Mouse (Mus musculus): ENCODE data around the gene Tmprss13.
A peak's percentile ranks its signal among the peaks of the same experiment; 100 is the strongest.

Gene Tmprss13

GRCm38 (mm10) chr9:45318855-45319254 lies at the start of gene Tmprss13:
Gene Tmprss13, plus strand, starts transcription at chr9:45319100.
- no peak for DNase-seq (ENCODE audit: low spot score)

DNA sequence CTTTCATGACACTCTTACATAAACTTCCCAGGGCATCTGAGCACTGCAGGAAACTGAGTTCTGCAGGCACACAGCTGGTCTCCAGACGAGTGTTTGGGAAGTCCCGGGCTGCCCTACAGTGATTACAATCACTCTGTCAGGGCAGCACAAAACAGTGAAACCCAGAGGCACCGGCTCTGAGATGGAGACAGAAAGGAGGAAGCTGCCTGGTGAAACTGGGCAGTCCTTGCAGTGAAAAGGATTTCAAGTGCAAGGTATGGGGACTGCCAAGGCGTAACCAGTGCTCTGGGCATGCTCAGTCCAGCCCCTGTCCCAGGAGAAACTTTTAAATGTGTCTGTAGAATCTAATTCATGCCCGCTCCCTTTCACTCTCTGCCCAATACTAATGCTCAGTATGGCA lies 46.7 kb upstream of the Tmprss13 start:
- no peak for DNase-seq (ENCODE audit: low spot score)

- DNase-seq (ENCODE audit: low spot score): no peak
These were observed 44.7 kb upstream of the Tmprss13 start for GRCm38 (mm10) chr9:45274218-45274617.

GRCm38 (mm10) chr9:45274635-45275034 lies 44.3 kb upstream of the Tmprss13 start:
- DNase-seq (ENCODE audit: low spot score): no peak

DNA sequence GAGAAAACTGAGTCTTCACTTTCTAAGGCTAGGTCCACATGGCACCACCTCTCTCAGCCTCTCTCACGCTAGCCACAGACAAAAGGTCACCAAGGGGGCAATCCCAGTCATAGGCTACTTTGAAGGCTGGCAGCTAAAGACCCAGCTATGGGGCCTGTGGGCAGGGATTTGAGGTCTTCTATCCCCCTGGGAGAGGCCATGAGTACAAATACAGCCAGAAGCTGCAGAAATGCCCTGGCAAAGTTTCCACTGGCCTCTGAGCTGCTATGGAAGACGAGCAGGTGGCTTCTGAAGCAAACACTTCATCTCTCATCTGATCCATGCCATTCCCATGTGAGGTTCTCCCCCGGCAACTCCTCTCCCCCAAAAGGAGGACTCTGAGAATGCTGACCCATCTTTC lies 38.8 kb upstream of the Tmprss13 start:
- DNase-seq (ENCODE audit: low spot score): no peak

DNA sequence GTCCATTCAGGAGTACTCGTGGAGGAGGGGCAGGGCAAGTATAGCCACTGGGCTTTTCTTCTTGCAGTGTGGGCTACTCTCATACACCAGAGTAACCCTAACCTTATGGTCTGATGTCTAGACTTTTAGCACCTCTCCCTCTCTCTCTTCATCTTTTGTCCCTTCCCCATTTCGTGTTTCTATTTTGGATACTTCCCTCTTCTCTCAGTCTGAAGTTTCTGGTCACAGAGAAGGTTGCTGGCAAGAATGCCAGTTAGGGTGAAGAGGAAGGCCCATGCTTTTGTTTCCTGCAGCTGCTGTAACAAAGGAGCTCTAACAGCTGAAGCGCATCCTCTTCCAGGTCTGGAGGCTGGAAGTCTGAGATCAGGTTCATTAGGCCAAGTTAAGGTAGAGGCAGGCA lies 38.0 kb upstream of the Tmprss13 start:
- DNase-seq (ENCODE audit: low spot score): no peak

- DNase-seq (ENCODE audit: low spot score): no peak
These were observed 36.4 kb upstream of the Tmprss13 start for GRCm38 (mm10) chr9:45282466-45282865.

DNA sequence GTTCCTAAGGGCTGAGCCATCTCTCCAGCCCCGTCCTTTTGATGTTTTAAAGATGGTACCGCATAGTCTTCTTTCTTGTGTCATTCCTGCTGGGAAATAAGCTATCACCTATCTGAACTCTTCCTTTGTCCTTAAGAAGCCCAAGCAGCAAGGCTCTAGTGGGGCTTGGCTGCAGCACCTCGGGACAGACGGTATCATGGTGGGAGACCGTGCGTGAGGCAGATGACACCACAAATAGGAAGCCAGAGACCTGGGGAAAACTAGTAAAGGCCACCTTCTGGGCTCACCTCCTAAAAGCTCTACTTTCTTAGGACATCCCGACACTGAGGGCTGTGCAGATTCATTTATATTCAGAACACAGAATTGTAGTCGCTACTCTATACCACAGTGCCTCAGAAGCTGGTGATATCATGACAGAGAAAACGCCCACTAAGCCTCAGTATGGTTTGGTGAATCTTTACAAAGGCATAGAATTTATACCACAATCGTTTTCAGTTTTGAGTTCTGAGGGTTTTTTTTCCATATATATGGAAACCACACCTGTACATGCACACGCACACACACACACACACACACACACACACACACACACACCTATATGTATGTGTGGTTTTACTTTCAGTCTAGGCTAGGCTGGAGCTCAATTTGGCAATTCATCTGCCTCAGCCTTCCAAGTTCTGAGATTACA lies 27.3 kb upstream of the Tmprss13 start:
- no peak for DNase-seq (ENCODE audit: low spot score)

GRCm38 (mm10) chr9:45294210-45295011 lies 24.5 kb upstream of the Tmprss13 start:
- DNase-seq (ENCODE audit: low spot score): no peak

DNA sequence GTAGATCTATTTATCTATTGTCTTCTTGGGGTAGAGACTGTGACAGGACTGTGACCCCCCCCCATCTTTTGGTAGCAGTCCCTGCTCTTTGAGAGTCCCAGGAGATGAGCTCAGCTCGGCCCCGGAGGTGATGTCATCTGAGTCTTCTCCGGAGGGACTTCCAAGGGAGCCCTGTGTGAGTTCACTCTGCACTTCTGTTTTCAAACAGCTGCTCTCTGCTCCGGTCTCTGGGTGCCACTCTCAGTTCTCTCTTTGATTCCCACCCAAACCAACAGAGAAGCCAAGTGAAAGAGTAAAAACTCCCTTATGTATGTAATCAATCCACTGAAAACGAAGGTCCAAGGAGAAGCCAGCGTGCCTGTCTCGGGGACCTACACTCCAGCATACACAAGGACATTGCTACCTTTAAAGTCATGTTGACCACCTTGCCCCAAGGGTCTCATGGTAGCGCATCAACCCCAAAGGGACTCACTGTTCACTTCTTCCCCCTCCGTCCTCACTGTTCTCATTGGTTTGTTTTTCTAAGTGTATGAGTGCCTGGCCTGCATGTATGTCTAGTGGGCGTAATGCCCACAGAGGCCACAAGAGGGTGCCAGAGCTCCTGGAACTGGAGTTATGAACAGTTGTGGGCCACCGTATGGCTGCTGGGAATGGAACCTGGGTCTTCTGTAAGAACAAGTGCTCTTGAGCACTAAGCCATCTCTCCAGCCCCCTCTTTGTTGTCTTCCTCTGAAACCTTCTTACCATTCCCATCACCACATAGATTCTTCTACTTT lies 19.5 kb upstream of the Tmprss13 start:
- no peak for DNase-seq (ENCODE audit: low spot score)

DNA sequence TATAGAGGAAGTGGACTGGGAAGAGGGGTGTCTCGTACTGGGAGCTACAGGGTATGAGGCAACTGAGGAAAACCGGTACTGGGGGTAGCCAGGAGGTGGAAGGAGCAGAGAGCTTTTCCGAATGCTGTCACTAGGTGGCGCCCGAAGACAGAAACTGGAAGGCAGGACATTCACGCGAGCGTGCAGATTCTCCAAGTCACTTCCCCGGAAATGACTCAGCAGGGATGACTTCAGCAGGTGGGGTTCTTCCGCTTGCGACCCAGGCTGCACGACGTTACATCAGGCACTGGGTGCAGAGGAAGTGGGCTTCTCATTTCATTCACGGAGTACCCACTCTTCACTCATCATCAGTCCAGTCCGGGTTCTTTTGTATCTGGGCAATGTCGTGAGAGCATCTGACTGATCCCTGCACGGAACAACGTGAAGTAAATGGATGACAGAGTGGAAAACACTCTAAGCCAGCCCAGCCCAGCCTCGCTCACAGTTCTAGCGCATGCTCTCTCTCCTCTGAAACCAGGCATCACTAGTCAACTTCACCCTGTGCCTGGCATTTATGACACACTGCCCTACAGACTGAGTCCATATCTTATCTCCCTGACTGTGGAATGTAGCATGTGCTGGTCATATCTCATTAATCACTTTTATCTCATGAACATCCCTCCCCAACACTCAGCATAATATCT lies 18.3 kb upstream of the Tmprss13 start:
- peak; percentile 82 for DNase-seq (ENCODE audit: low spot score)

GRCm38 (mm10) chr9:45301771-45302170 lies 17.1 kb upstream of the Tmprss13 start:
- DNase-seq (ENCODE audit: low spot score): no peak

DNA sequence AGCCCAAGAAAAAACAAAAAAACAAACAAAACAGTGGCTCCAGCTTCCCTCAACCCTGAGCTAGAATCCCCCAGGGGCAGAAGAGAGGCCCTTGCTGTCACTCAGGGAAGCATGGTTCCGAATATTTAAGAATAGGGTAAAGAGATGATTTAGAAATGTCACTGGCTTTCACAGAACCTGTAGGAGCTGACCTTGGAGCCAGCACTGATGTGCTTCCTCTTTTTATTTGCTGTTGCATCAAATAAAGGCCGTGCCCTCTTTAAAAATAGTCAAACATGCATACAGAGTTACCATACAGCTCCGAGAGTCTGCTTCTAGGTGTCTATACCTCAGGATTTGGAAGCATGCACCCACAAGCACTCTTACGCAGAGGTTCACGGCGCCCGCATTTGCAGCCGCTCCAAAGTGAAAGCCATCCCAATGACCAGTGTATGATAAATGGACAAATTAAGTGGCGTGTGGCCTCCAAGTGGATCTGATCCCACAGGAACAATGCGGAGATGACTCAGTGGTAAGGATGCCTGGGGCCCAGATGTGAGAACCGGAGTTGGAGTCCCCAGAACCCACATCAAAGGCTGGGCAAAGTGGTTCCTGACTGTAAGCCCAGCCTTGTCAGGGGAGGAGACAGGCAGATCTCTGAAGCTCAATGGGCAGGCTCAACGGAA lies 12.0 kb upstream of the Tmprss13 start:
- no peak for DNase-seq (ENCODE audit: low spot score)

DNA sequence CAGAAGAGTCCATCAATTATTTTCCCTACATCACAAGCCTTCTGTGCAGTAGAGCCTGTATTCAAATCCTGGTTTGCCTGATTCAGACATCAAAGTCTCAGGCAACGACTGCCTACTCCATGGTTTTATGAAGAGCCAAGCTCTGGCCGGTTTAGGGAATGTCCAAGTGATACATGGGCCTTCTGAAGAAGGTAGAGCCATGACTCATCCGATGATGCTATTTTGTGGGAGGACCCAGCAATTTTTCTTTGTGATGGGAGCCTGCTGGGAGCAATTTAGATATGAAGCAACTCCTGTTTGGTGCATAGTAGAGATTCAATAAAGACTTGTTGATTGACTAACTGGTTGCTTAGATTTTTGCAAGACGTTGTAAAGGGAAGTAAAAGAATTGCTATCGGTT lies 10.4 kb upstream of the Tmprss13 start:
- no peak for DNase-seq (ENCODE audit: low spot score)

- no peak for DNase-seq (ENCODE audit: low spot score)
These were observed 7.0 kb upstream of the Tmprss13 start for GRCm38 (mm10) chr9:45311858-45312257.

DNA sequence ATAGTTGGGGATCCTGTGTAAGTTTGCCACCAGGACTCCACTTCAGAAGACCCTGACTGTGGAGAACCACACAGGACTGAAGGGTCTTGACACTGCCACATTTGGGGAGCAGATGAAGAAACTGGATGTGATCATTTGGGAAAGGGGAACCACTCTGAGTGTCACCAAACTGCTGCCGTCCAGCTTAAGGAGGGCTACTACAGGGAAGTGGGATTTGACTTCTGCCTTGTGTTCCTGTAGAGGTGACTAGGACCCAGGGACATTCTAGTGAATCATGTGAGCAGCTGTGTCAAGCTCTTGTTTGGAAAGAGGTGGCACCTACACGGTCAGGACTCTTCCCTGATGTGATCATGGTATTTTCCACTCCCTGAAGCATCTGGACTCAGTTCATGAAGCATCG lies 5.0 kb upstream of the Tmprss13 start:
- DNase-seq (ENCODE audit: low spot score): no peak

DNA sequence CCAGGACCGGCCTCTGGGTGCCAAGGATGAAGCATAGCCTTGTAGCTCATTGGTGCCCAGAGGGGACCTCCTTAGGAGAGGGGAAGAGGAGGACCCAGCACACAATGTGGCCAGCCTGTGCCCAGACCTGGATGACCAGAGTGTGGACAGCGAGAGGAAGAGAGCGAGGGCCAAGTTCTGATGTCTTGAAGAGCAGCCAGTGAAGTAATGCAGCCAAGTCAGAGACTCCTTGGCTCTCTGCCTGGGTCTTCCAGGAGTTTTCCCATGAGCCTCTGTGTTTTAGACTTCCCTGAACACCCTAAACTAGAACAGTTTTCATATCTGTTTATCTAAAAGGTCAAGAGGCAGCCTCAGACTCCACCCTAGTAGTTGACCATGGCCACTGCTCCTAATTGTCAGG lies 1.3 kb upstream of the Tmprss13 start:
- DNase-seq (ENCODE audit: low spot score): peak; percentile 47

- DNase-seq (ENCODE audit: low spot score): no peak
These were observed 2.6 kb downstream of the Tmprss13 start for GRCm38 (mm10) chr9:45321465-45321864.

DNA sequence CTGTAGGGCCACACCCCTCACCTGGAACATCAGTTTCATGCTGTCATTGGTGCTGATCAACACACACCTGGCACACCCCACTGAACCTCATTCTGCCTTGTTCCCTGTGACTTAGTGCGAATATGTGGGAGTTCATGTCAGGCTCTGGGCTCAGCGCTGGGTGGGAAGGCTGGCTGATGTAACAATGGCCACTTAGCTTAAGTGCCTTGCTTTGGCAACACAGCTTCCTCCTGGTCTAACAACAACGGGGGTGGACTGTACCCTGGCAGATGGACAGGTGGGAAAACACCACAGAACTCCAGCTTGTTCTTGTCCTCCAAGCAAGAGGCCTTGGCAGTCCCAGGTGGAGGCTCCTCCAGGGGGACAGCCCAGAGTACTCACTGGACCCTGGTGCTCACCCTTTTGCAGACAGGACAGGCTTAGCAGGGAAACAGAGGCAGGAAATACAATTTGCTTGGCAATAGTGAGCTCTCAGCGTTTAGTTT lies 3.1 kb downstream of the Tmprss13 start:
- no peak for DNase-seq (ENCODE audit: low spot score)

DNA sequence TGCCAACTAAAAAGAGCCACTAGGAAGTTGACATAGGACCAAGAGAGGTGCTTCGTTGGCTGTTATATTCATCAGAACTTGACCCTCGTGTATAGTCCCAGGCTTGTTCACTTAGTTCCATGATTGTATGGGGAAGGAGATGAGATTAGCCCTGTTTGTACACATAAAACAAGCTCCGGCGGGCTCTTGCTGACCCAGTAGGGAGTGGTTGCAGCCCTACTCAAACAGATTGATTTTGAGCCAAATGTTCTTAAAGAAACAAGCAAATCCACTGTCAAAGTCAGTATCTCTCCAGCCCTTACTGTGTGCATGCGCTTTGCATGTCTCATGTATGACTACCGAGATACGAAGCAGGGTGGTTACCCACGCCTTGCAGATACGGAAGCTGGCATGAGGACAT lies 7.5 kb downstream of the Tmprss13 start:
- DNase-seq (ENCODE audit: low spot score): no peak

GRCm38 (mm10) chr9:45328263-45328662 lies 9.4 kb downstream of the Tmprss13 start:
- DNase-seq (ENCODE audit: low spot score): peak; percentile 85

DNA sequence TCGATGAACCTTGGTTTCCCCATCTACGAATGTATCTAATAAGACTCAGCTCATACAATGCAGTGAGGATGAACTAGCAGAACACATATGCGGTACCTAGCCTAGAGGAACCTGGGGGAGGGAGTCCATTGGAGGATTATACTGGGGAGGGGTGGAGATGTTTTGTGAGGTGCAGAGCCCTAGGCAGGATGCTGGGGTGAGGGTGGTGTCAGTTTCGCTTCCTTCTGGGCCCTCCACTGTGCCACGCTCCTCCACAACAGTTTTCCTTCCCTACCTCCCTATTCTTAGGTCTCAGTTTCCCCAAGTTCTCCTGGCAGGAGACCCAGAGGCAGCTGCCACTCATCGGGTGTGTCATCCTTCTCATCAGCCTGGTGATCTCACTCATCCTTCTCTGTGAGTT lies 10.7 kb downstream of the Tmprss13 start:
- no peak for DNase-seq (ENCODE audit: low spot score)

Data from ovary, adult 18-20 months (tissue).